Mouse (Mus musculus) heart, embryonic 11.5 days (tissue): ENCODE data around the gene Rgs5. TPM values are rescaled to one million over a fixed set of nuclear protein-coding genes. Genes with fewer than 3 reads are reported as not detected.

Source experiments
- ATAC-seq: fragments of 200-750 bp; cut with Nextera tagmentation; replicated peaks from 2 replicates; pipeline ENCODE4 v1.8.0; 2017; ENCODE audit warnings: moderate library complexity; ENCODE audit not compliant: insufficient number of reproducible peaks, low FRiP score, low TSS enrichment
- H3K27ac ChIP-seq: fragments of 300-500 bp; sonication (generic); 2 replicates; pipeline ENCODE4 v1.5.1; 2014; ENCODE audit warnings: mild to moderate bottlenecking, low read depth, low read length
- H3K27me3 ChIP-seq: fragments of 300-500 bp; sonication (generic); 2 replicates; pipeline ENCODE4 v1.6.1; 2014; ENCODE audit warnings: mild to moderate bottlenecking, low read length, mixed read lengths; ENCODE audit not compliant: control insufficient read depth, insufficient read depth
- H3K36me3 ChIP-seq: fragments of 300-500 bp; sonication (generic); 2 replicates; pipeline ENCODE4 v1.6.1; 2014; ENCODE audit warnings: mild to moderate bottlenecking, low read length, moderate library complexity, mixed read lengths; ENCODE audit not compliant: control insufficient read depth, insufficient read depth
- H3K4me1 ChIP-seq: fragments of 300-500 bp; sonication (generic); 2 replicates; pipeline ENCODE4 v1.6.1; 2014; ENCODE audit warnings: low read length; ENCODE audit not compliant: control insufficient read depth, insufficient read depth
- H3K4me2 ChIP-seq: fragments of 300-500 bp; sonication (generic); 2 replicates; pipeline ENCODE4 v1.6.1; 2014; ENCODE audit warnings: mild to moderate bottlenecking, moderate library complexity
- H3K4me3 ChIP-seq: fragments of 300-500 bp; sonication (generic); 2 replicates; pipeline ENCODE4 v1.5.1; 2014; ENCODE audit warnings: low read depth, low read length
- H3K9ac ChIP-seq: fragments of 300-500 bp; sonication (generic); 2 replicates; pipeline ENCODE4 v1.6.1; 2014; ENCODE audit warnings: mild to moderate bottlenecking, low read depth, low read length, moderate library complexity
- H3K9me3 ChIP-seq: fragments of 300-500 bp; sonication (generic); replicated peaks from 2 replicates; pipeline ENCODE4 v1.6.1; 2016; ENCODE audit warnings: low read length; ENCODE audit not compliant: control insufficient read depth
- WGBS: fragments of 180-500 bp; shearing (Covaris S2); extraction: QIAGEN DNeasy Blood & Tissue Kit; methylation state at CpG from one replicate; pipeline ENCODE4 v1.1.7; 2014; ENCODE audit not compliant: insufficient replicate concordance; 5-methylcytosine and 5-hydroxymethylcytosine counted together
- polyA plus RNA-seq: library from polyadenylated mRNA; unstranded; fragments of >200 nt; fragmentation: Nextera tagmentation; extraction: Ambion mirVana; gene quantifications from 2 replicates; pipeline ENCODE4 v1.2.1, GENCODE M21; 2014

Gene Rgs5
- polyA plus RNA-seq: 12.4 and 13.2 TPM in 2 replicates

- ATAC-seq: 0 out of 2 replicates have a peak, but pooled peaks have one; percentile 57
- Histone ChIP-seq H3K4me3 (peak within 1 kb of the TSS; percentile 24), H3K4me1 (peaks cover 6% of the 10 kb centered on the region)
Measured at GRCm38 (mm10) chr1:169655256-169655655, at the start of gene Rgs5. Gene Rgs5 (plus strand): TSS chr1:169655501.

GRCm38 (mm10) chr1:169606164-169606563 is 49.1 kb upstream of the Rgs5 start:
- Histone ChIP-seq H3K4me1 (no peaks in the 10 kb centered on the region), H3K36me3 (no peaks in the 10 kb centered on the region), H3K4me2 (no peak overlapping the region), H3K27ac (no peak overlapping the region), H3K27me3 (no peaks in the 10 kb centered on the region), H3K9me3 (no peaks in the 10 kb centered on the region), H3K9ac (no peak overlapping the region), H3K4me3 (no peak overlapping the region)
- WGBS: 84% methylated on average over 3 of the region's 3 CpGs
- ATAC-seq: no peak

More at GRCm38 (mm10) chr1:169655256-169655655, at the start of gene Rgs5:
- WGBS: 1% methylated on average over 8 of the region's 8 CpGs
- Histone ChIP-seq H3K27ac (no peak within 1 kb of the TSS), H3K4me2 (peak within 1 kb of the TSS; percentile 64), H3K36me3 (no peaks in the 10 kb centered on the region), H3K9me3 (no peaks in the 10 kb centered on the region), H3K9ac (no peak within 1 kb of the TSS; the same call in 1 of the 2 replicates), H3K27me3 (no peaks in the 10 kb centered on the region)

GRCm38 (mm10) chr1:169629738-169630137 is 25.6 kb upstream of the Rgs5 start:
- Histone ChIP-seq H3K36me3 (no peaks in the 10 kb centered on the region), H3K9ac (no peak overlapping the region), H3K27me3 (no peaks in the 10 kb centered on the region), H3K4me1 (no peaks in the 10 kb centered on the region), H3K4me2 (no peak overlapping the region), H3K27ac (no peak overlapping the region), H3K4me3 (no peak overlapping the region), H3K9me3 (no peaks in the 10 kb centered on the region)
- 70% methylated on average over 7 of the region's 7 CpGs for WGBS
- ATAC-seq: no peak

GRCm38 (mm10) chr1:169637251-169637750 is 18.0 kb upstream of the Rgs5 start:
- no peaks in the 10 kb centered on the region for H3K4me1 ChIP-seq
- H3K36me3 ChIP-seq: no peaks in the 10 kb centered on the region
- no peak overlapping the region for H3K9ac ChIP-seq
- H3K27ac ChIP-seq: no peak overlapping the region
- no peaks in the 10 kb centered on the region for H3K9me3 ChIP-seq
- no peaks in the 10 kb centered on the region for H3K27me3 ChIP-seq
- no peak overlapping the region for H3K4me2 ChIP-seq
- H3K4me3 ChIP-seq: no peak overlapping the region
- 65% methylated on average over 14 of the region's 14 CpGs for WGBS
- ATAC-seq: no peak

GRCm38 (mm10) chr1:169644884-169645653 is 10.2 kb upstream of the Rgs5 start:
- Histone ChIP-seq H3K9me3 (no peaks in the 10 kb centered on the region), H3K27ac (no peak overlapping the region)
- 64% methylated on average over 7 of the region's 7 CpGs for WGBS

GRCm38 (mm10) chr1:169659479-169659878 is 4.2 kb downstream of the Rgs5 start:
- 13% methylated on average over 4 of the region's 4 CpGs for WGBS
- no peaks in the 10 kb centered on the region for H3K36me3 ChIP-seq

More at GRCm38 (mm10) chr1:169644884-169645653, 10.2 kb upstream of the Rgs5 start:
- no peak for ATAC-seq
- Histone ChIP-seq H3K27me3 (no peaks in the 10 kb centered on the region), H3K9ac (no peak overlapping the region), H3K4me1 (no peaks in the 10 kb centered on the region), H3K4me2 (no peak overlapping the region), H3K4me3 (no peak overlapping the region), H3K36me3 (no peaks in the 10 kb centered on the region)

GRCm38 (mm10) chr1:169667328-169667727 is 12.0 kb downstream of the Rgs5 start:
- Histone ChIP-seq H3K9ac (no peak overlapping the region), H3K27ac (no peak overlapping the region), H3K4me1 (no peaks in the 10 kb centered on the region), H3K9me3 (no peaks in the 10 kb centered on the region), H3K36me3 (no peaks in the 10 kb centered on the region), H3K27me3 (no peaks in the 10 kb centered on the region), H3K4me3 (no peak overlapping the region), H3K4me2 (no peak overlapping the region)
- ATAC-seq: no peak
- 53% methylated on average over 4 of the region's 4 CpGs for WGBS

More at GRCm38 (mm10) chr1:169659479-169659878, 4.2 kb downstream of the Rgs5 start:
- ATAC-seq: no peak
- no peak overlapping the region for H3K27ac ChIP-seq
- H3K9ac ChIP-seq: no peak overlapping the region
- H3K4me2 ChIP-seq: no peak overlapping the region
- no peaks in the 10 kb centered on the region for H3K9me3 ChIP-seq
- peaks cover 2% of the 10 kb centered on the region for H3K4me1 ChIP-seq
- no peaks in the 10 kb centered on the region for H3K27me3 ChIP-seq
- H3K4me3 ChIP-seq: no peak overlapping the region

GRCm38 (mm10) chr1:169670705-169671104 is 15.4 kb downstream of the Rgs5 start:
- 79% methylated on average over 1 of the region's 1 CpGs for WGBS
- H3K9ac ChIP-seq: no peak overlapping the region
- no peak overlapping the region for H3K4me2 ChIP-seq
- H3K36me3 ChIP-seq: no peaks in the 10 kb centered on the region
- H3K27me3 ChIP-seq: no peaks in the 10 kb centered on the region
- no peak for ATAC-seq
- H3K4me3 ChIP-seq: no peak overlapping the region
- no peaks in the 10 kb centered on the region for H3K4me1 ChIP-seq
- H3K9me3 ChIP-seq: no peaks in the 10 kb centered on the region
- no peak overlapping the region for H3K27ac ChIP-seq
